Mouse (Mus musculus): ENCODE data around the gene Ralb. TPM values are rescaled to one million over a fixed set of nuclear protein-coding genes. Genes with fewer than 3 reads are reported as not detected.
A peak's percentile ranks its signal among the peaks of the same experiment; 100 is the strongest.

Gene Ralb
- total RNA-seq, 2 experiments from 2014 or later, result 54.5 to 69.6 TPM

DNA sequence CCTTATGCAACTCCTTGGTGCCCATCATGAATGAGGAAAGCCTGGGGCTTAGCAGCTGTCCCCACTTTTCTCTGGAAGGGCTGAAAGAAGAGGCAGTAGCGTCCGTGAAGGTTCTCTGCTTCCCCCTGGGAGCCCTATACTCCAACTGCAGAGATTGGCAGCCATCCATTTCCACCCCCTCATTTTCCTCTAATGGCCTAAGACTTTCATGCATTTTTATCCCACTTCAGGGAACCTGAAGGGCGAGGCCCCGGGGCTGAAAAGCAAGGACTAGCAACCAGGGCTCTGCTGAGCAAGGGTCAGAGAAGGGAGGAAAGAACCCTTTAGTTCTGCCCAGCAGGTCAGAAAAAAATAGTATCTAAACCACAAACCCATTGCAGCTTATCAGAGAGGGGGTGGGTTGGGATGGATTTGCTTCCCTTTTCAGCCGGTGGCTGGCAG lies 20.4 kb upstream of the Ralb start:
- DNase-seq, result peak in 1 of 2 experiments; percentile 30

DNA sequence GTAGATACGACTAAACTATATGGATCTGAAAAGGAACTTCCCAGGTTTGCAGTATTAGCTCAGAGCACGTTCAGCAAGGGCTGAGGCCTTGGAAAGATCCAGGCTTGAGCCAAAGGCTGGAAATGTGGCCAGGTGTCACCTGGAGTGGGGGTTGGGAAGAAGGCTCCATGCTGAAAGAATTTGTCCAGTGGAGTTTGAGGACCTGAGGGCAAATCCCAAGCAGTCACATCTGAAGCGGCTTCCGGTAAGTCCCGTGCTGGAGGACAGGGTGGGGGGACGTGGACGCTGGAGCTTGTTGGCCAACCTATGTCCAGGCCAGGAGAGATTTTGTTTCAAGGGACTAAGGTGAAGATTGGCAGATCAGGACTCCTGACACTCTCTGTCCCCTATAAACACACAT lies 19.2 kb upstream of the Ralb start:
- no peak for DNase-seq

DNA sequence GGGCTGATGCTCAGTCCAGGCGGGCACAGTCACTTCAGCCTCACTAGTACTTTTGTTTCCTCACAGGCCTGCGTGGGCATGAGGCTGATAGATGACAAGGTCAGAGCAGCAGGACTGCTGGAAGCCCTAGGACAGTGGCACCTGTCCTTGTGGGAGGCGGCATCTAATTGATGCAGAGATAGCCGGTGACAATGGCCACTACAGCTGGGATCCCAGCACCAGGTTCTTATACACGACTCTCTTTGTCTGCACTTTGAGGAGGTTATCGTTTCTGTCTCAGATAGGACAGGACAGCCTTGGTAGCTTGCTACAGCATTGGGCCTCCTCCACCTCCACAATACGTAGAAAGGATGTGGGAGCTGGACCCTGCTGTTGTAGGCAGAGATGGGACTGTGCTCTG lies 18.8 kb upstream of the Ralb start:
- DNase-seq, result no peak

DNA sequence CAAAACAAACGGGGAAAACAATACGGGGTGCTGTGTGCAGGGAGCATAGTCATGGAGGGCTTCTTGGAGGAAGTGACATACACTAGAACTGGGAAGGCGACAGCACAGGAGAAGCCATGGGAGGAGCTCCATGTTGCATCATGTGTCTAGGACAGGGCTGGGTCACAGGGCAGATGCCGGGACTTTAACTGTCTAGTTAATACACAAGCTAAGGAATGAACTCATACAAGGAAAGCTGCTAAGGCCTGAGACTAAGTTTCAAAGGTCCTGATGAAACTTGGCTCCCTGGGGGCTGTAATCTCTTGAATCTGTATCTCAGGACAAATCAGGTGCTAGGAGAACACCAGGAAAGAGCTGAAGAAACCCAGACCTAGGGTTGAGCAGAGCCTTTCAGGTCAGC lies 18.1 kb upstream of the Ralb start:
- DNase-seq, result no peak

DNA sequence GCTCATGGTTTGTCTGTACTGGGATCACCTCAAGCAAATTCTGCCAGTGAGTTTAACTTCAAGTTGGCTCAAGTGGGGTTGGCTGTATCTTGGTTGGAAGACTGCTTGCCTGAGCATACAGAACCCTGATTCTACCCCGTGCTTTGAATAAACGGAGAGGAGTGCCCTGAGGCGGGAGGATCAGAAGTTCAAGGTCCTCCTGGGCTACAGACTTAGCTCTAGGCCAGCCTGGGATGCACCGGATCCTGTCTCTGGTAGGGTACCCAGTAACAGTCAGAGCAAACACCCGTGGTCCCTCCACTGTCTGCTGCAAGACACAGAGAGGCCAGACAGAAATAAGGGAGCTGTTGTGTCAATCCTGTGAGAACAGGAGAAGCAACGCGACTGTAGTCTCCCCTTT lies 17.1 kb upstream of the Ralb start:
- no peak for DNase-seq

DNA sequence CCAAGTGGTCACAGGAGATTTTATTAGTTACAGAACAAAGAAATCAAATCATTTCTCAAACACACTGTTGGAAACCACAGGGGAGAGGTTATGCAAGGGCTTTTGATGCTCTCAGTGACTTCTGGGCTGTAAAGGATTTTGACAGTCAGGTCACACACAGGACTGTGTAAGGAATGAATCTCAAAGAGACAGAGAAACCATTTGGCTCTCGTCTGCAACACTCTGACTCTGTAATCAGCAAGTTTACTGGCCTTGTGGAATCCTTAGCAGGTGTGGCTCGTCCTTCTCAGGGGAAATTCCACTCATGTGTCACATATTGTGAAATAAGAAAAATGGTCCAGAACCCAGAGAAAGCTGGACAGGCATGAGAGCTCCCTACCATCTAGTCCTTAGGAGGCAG lies 16.4 kb upstream of the Ralb start:
- DNase-seq, result no peak

GRCm38 (mm10) chr1:119519286-119519685 lies 14.7 kb upstream of the Ralb start:
- DNase-seq, result no peak

GRCm38 (mm10) chr1:119518786-119519185 lies 14.2 kb upstream of the Ralb start:
- no peak for DNase-seq

DNA sequence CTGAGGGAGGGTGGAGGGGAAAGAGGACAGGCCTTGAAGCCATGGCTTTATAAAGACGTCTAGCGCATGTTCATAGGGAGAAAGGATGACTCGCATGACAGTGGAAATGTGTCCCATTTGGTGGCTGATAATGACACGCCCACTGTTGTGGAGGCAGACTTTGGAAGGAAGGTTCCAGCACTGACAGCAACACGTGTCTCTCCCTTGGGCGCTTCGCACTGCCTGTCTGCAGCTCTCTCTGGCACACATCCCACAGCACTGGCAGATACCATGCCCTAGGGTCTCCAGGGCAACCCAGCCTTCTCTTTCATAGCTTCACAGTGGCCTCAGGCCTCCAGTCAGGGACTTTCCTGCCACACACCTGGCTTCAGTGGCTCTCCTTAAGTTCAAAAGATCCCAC lies 13.5 kb upstream of the Ralb start:
- DNase-seq, result no peak

DNA sequence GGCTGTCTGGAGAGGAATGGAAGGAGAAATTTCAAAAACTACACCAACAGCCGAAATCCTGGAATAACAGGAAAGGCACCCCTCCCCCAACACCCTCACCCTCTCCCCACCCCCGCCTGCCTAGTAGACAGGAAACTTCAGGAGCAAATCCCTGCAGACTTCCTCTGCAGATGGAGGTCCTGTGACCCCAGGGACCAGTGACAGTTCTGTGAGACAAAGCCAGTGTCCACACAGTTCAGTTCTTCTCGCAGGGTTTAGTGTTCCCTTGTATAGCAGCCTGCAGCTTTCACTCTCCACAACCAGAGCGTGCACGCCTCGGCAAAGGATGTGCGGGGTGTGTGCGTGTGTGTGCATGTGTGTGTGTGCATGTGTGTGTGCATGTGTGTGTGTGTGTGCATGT lies 6.3 kb upstream of the Ralb start:
- peak in 1 of 2 experiments; percentile 53 for DNase-seq

- no peak for DNase-seq
Measured at GRCm38 (mm10) chr1:119510409-119510808, 5.8 kb upstream of the Ralb start.

- peak; percentile 78 to 81 for DNase-seq
Measured at GRCm38 (mm10) chr1:119509474-119509873, 4.9 kb upstream of the Ralb start.

- DNase-seq, result peak in 1 of 2 experiments; percentile 63
Measured at GRCm38 (mm10) chr1:119508548-119508947, 4.0 kb upstream of the Ralb start.

DNA sequence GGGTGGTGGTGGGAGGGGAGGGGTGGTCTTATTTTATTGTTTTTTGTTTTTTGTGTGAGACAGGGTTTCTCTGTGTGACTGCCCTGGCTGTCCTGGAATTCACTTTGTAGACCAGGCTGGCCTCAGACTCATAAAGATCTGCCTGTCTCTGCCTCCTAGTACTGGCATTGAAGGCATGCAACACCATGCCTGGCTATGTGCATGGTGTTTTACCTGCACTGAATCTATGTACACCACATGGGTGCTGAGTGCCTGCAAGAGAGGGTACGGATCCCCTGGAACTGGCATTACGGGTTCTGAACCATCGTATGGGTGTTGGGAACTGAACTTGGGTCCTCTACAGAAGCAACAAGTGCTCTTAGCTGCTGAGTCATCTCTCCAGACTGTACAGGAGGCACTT lies 1.4 kb upstream of the Ralb start:
- DNase-seq, result no peak

GRCm38 (mm10) chr1:119503808-119504207 lies 786 bp downstream of the Ralb start:
- peak in 1 of 2 experiments; percentile 32 for DNase-seq

- DNase-seq, result peak in 1 of 2 experiments; percentile 20
Measured at GRCm38 (mm10) chr1:119503181-119503580, 1.4 kb downstream of the Ralb start.

- no peak for DNase-seq
Measured at GRCm38 (mm10) chr1:119502729-119503128, 1.9 kb downstream of the Ralb start.

- no peak for DNase-seq
Measured at GRCm38 (mm10) chr1:119501881-119502280, 2.7 kb downstream of the Ralb start.

- DNase-seq, result no peak
Measured at GRCm38 (mm10) chr1:119499456-119499855, 5.1 kb downstream of the Ralb start.

GRCm38 (mm10) chr1:119498536-119499231 lies 5.9 kb downstream of the Ralb start:
- DNase-seq, result peak in 1 of 2 experiments; percentile 20

DNA sequence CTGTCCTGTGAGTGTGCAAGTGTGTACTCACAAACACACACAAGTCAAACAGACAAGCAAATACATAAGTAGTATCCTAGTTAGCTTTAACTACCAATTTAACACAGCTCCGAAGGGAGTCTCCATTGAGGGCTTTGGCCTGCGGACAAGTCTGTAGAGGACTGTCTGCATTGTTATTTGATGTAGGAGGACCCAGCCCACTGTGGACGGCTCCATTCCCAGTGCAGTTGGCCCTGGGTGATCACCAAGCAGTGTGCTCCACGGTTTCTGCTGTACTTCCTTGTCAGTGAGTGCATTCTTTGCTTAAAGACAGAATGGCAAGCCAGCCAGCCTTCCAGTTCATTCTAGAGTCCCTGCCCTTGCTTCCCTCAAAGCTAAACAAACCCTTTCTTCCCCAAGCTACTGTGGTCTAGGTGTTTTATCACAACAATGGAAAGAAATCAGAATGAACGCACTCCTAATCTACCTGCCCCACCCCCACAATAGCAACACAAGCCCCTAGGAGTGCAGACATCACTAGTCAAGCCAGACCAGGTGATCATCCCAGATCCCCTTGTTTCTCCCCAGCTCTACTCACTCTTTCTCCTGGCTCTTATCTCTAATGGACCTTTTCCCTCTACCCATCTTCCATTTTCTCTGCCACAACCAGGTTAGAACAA lies 7.1 kb downstream of the Ralb start:
- no peak for DNase-seq

DNA sequence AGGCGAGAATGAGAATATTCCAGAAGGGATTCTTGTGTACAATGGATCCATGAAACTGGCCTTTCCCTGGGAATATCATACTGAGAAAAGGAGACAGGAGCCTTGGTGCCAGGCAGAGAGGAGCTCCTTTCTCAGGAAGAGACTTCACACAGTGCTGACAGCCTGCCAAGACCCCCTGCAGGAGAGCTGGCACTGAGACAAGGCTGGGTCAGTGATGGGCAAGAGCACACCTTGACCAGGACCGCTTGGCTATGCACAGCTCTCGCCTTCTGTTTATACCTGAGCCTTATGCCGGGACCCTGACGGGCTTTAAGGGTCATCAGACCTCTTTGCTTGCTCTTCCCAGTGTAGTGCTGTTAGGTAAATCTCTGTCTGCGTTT lies 9.2 kb downstream of the Ralb start:
- no peak for DNase-seq

GRCm38 (mm10) chr1:119494712-119495395 lies 9.7 kb downstream of the Ralb start:
- DNase-seq, result peak; percentile 59 to 76

All from adrenal gland, postnatal 36 days (tissue).